Mouse (Mus musculus) thymus, adult 2 months (tissue): ENCODE measurements around the gene Eml3.

ENCODE experiments used
- CTCF ChIP-seq: fragments of 200-500 bp; IDR thresholded peaks from 2 replicates; pipeline ENCODE4 v1.5.1; 2012; ENCODE audit warnings: mild to moderate bottlenecking, control low read depth, low read length, moderate library complexity, borderline replicate concordance; ENCODE audit not compliant: control insufficient read depth, poor library complexity, insufficient read depth; ENCODE audit errors: extremely low read depth
- POLR2A ChIP-seq: fragments of 200-500 bp; IDR thresholded peaks from 2 replicates; pipeline ENCODE4 v1.6.1; 2012; ENCODE audit warnings: mild to moderate bottlenecking, low read length, control low read depth, moderate library complexity; ENCODE audit not compliant: control insufficient read depth, poor library complexity, insufficient read depth; ENCODE audit errors: extremely low read depth

DNA sequence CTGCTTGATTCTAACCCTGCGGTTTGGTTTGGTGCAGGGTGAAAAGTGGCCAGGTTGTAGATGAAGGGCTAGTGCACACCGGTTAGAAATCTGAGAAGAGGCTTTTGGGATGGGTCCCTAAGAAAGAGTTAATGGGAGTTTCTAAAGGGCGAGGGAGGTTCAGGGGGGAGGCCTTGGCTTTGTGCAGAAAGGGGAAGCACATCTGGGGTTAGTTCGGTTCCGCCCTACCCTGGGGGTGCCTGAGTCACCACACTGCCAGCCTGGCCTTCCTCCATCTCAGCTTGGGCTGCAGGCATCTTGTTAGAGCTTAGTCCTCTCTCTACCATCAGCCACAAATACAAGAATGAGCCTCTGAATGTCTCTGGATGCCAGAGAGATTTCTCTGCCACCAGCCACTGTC, 51.4 kb downstream of the Eml3 start:
- TF ChIP-seq POLR2A, result no peak
- TF ChIP-seq CTCF, result no peak
